ENCODE assay signal across 25 mouse cellular contexts in the genomic region with DNA sequence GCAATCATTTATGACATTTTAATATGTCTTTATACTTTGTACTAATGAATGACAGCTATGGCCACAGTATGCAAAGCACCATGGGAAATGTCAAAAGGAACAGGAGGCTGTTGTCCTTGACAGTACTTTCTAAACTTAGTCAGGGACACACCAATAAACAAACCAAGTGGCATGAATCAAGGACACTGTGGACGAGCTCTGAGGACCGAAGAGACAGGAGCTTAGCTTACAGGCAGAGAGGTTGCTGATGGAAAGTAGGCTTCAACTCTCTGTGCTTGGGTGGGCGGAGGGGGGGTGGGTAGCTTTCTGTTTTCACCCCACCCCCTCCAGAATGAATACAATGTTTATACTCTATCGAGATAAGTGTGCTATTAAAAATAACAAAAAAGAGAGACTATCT.
DNase-seq lines count a peak whose midpoint lies in the region; ATAC-seq and TF ChIP-seq lines count a peak whose summit lies in the region.
"Had no signal": no experiment of that assay in that cellular context is flagged by ENCODE, and none has a peak within 500 bp of the region (broad histone marks: within the 10 kb centered on the region; RNA-seq: fewer than 3 reads in every experiment).

No protein-coding gene starts in this region.

- H3K9ac ChIP-seq in neural tube, embryonic 15.5 days (replicated peaks): no peak overlapping the region
- H3K9ac ChIP-seq: forebrain, embryonic 13.5 days; hindbrain, embryonic 13.5 days had no signal

- H3K27me3 ChIP-seq in neural tube, embryonic 15.5 days (replicated peaks): no peaks in the 10 kb centered on the region
- H3K27me3 ChIP-seq: forebrain, embryonic 13.5 days; hindbrain, embryonic 13.5 days had no signal

- H3K27ac ChIP-seq in gastrocnemius, adult 2 months: peak overlapping the region; percentile 88
- no peak overlapping the region for H3K27ac ChIP-seq in neural tube, embryonic 15.5 days (replicated peaks)
- H3K27ac ChIP-seq: forebrain, embryonic 10.5 days; forebrain, embryonic 13.5 days; hindbrain, embryonic 10.5 days; hindbrain, embryonic 13.5 days had no signal

- no peak for ATAC-seq in neural tube, embryonic 15.5 days (ENCODE audit: low FRiP score)
- ATAC-seq: activated CD4-positive, CD25-positive, alpha-beta regulatory T cell, adult 4 months; forebrain, embryonic 13.5 days; forebrain, embryonic 16.5 days; hindbrain, embryonic 16.5 days; inflammation-experienced regulatory T-cells, adult 6 months; intestine, embryonic 16.5 days had no signal

- no peaks in the 10 kb centered on the region for H3K4me1 ChIP-seq in neural tube, embryonic 15.5 days
- H3K4me1 ChIP-seq: hindbrain, embryonic 13.5 days had no signal

- no peak overlapping the region for H3K4me3 ChIP-seq in gastrocnemius, adult 2 months
- no peak overlapping the region for H3K4me3 ChIP-seq in neural tube, embryonic 15.5 days (replicated peaks)
- H3K4me3 ChIP-seq: forebrain, embryonic 10.5 days; forebrain, embryonic 13.5 days; hindbrain, embryonic 10.5 days; hindbrain, embryonic 13.5 days had no signal

- H3K9me3 ChIP-seq in neural tube, embryonic 15.5 days (replicated peaks): no peaks in the 10 kb centered on the region
- H3K9me3 ChIP-seq: forebrain, embryonic 10.5 days; forebrain, embryonic 13.5 days; hindbrain, embryonic 10.5 days; hindbrain, embryonic 13.5 days had no signal

- no peak overlapping the region for H3K4me2 ChIP-seq in neural tube, embryonic 15.5 days
- H3K4me2 ChIP-seq: forebrain, embryonic 13.5 days; heart, embryonic 11.5 days; hindbrain, embryonic 13.5 days had no signal

- DNase-seq in adrenal gland, adult (ENCODE audit: inconsistent age in 2 of 2, low spot score in 1 of 2): peak; percentile 61 to 80
- DNase-seq in adrenal gland, postnatal 25 days: no peak
- DNase-seq in gastrocnemius, adult 2 months: no peak
- DNase-seq in gastrocnemius, adult 18-20 months (ENCODE audit: low spot score): no peak
- peak; percentile 27 for DNase-seq in adrenal gland, postnatal 10 days
- DNase-seq in induced T-regulatory cell, adult 2 months (ENCODE audit: low read depth): peak; percentile 56
- DNase-seq in lung, postnatal 14 days: no peak
- DNase-seq: cerebellum, adult 11-12 months; cerebellum, adult 8-10 months; cerebellum, postnatal 10 days; gastrocnemius, postnatal 10 days; gastrocnemius, postnatal 36 days; heart, postnatal 36 days; kidney, adult 18-20 months had no signal

- 93% methylated on average over 4 of the region's 4 CpGs for WGBS in neural tube, embryonic 15.5 days

- intact Hi-C loops in gastrocnemius, adult 2 months (cut with DNase I): loop anchor here (5.0 kb wide), 1 partner anchor 42 kb away; no protein-coding TSS in a partner anchor

- H3K36me3 ChIP-seq in neural tube, embryonic 15.5 days: no peaks in the 10 kb centered on the region
- H3K36me3 ChIP-seq: forebrain, embryonic 10.5 days; hindbrain, embryonic 10.5 days; hindbrain, embryonic 13.5 days had no signal

- no peak for TF ChIP-seq CTCF in gastrocnemius, adult 2 months (IDR thresholded peaks at IDR 0.05)

Comparison
In these comparisons a context has a peak if more than half of its experiments do, and no peak if none do; other contexts are left out.
1. DNase-seq: peak in adrenal gland, adult (2 of 2), adrenal gland, postnatal 10 days (single experiment) and induced T-regulatory cell, adult 2 months (single experiment); none in adrenal gland, postnatal 25 days (single experiment), gastrocnemius, adult 2 months (single experiment), gastrocnemius, adult 18-20 months (single experiment) and lung, postnatal 14 days (single experiment).